Mouse (Mus musculus) stomach, embryonic 16.5 days (tissue): Measurements from ENCODE around the gene Gm10642. TPM values are rescaled to one million over a fixed set of nuclear protein-coding genes. Genes with fewer than 3 reads are reported as not detected.

Experiments
- ATAC-seq: fragments of 200-750 bp; cut with Nextera tagmentation; 2 replicates; pipeline ENCODE4 v1.8.0; 2017; ENCODE audit warnings: moderate number of reproducible peaks, moderate TSS enrichment; ENCODE audit not compliant: insufficient read depth, low FRiP score
- H3K27ac ChIP-seq: fragments of 300-500 bp; sonication (generic); 2 replicates; pipeline ENCODE4 v1.5.1; 2014; ENCODE audit warnings: low read length
- H3K27me3 ChIP-seq: fragments of 300-500 bp; sonication (generic); 2 replicates; pipeline ENCODE4 v1.6.1; 2014; ENCODE audit warnings: low read length, control low read depth, mixed read lengths; ENCODE audit not compliant: control insufficient read depth, insufficient read depth
- H3K36me3 ChIP-seq: fragments of 300-500 bp; sonication (generic); 2 replicates; pipeline ENCODE4 v1.6.1; 2014; ENCODE audit warnings: low read length; ENCODE audit not compliant: control insufficient read depth, insufficient read depth
- H3K4me1 ChIP-seq: fragments of 300-500 bp; sonication (generic); 2 replicates; pipeline ENCODE4 v1.6.1; 2014; ENCODE audit warnings: low read length, control low read depth, mixed read lengths; ENCODE audit not compliant: control insufficient read depth, insufficient read depth
- H3K4me2 ChIP-seq: fragments of 300-500 bp; sonication (generic); 2 replicates; pipeline ENCODE4 v1.6.1; 2014; ENCODE audit warnings: low read depth, low read length, mixed read lengths
- H3K4me3 ChIP-seq: fragments of 300-500 bp; sonication (generic); replicated peaks from 2 replicates; pipeline ENCODE4 v1.5.1; 2014; ENCODE audit warnings: mild to moderate bottlenecking, low read length
- H3K9ac ChIP-seq: fragments of 300-500 bp; sonication (generic); 2 replicates; pipeline ENCODE4 v1.6.1; 2014; ENCODE audit warnings: low read length
- H3K9me3 ChIP-seq: fragments of 300-500 bp; sonication (generic); replicated peaks from 2 replicates; pipeline ENCODE4 v1.6.1; 2016; ENCODE audit warnings: low read length, control low read depth; ENCODE audit not compliant: control insufficient read depth
- WGBS: fragments of 180-500 bp; shearing (Covaris S2); extraction: QIAGEN DNeasy Blood & Tissue Kit; methylation state at CpG from one replicate; pipeline ENCODE4 v1.1.7; 2014; 5-methylcytosine and 5-hydroxymethylcytosine counted together
- polyA plus RNA-seq: library from polyadenylated mRNA; unstranded; fragments of >200 nt; fragmentation: Nextera tagmentation; extraction: Ambion mirVana; gene quantifications from 2 replicates; pipeline ENCODE4 v1.2.1, GENCODE M21; 2015

The Gm10642 gene
- polyA plus RNA-seq, 1 experiment from 2014 or later, result 0.12 TPM

DNA sequence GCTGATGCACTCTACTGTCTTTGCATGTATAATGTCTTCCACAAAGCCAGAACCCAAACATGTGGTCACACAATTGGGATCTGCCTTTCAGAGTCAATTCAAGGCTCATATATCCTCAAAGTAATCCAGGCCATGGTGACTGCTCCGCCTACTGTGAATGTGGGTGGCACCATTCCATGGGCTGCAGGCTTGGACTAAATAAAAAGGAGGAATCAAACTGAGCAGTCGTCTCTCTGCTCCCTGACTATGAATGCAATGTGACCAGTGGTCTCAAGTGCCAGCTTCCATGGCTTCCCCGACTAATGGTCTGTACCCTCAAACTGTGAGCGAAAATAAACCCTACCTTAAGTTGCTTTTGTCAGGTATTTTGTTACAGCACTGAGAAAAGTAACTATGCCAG lies 1.6 kb upstream of the Gm10642 start:
- 77% methylated on average over 4 of the region's 4 CpGs for WGBS
- Histone ChIP-seq H3K27ac (no peak overlapping the region), H3K9ac (no peak overlapping the region), H3K4me3 (no peak overlapping the region; the same call in 1 of the 2 replicates), H3K9me3 (no peaks in the 10 kb centered on the region), H3K36me3 (no peaks in the 10 kb centered on the region), H3K4me1 (peaks cover 17% of the 10 kb centered on the region; the same call in 1 of the 2 replicates), H3K4me2 (peak overlapping the region; percentile 38), H3K27me3 (no peaks in the 10 kb centered on the region)
- no peak for ATAC-seq

GRCm38 (mm10) chr9:70655764-70656129 lies 304 bp upstream of the Gm10642 start:
- peak overlapping the region; percentile 75 for H3K4me2 ChIP-seq
- peak overlapping the region; percentile 88 for H3K4me3 ChIP-seq
- H3K4me1 ChIP-seq, result peaks cover 17% of the 10 kb centered on the region; the same call in 1 of the 2 replicates
- no peaks in the 10 kb centered on the region for H3K27me3 ChIP-seq
- no peak overlapping the region for H3K27ac ChIP-seq
- 30% methylated on average over 2 of the region's 2 CpGs for whole genome bisulfite sequencing
- peak overlapping the region; percentile 95 for H3K9ac ChIP-seq
- no peak for ATAC-seq
- H3K36me3 ChIP-seq, result no peaks in the 10 kb centered on the region
- no peaks in the 10 kb centered on the region for H3K9me3 ChIP-seq

DNA sequence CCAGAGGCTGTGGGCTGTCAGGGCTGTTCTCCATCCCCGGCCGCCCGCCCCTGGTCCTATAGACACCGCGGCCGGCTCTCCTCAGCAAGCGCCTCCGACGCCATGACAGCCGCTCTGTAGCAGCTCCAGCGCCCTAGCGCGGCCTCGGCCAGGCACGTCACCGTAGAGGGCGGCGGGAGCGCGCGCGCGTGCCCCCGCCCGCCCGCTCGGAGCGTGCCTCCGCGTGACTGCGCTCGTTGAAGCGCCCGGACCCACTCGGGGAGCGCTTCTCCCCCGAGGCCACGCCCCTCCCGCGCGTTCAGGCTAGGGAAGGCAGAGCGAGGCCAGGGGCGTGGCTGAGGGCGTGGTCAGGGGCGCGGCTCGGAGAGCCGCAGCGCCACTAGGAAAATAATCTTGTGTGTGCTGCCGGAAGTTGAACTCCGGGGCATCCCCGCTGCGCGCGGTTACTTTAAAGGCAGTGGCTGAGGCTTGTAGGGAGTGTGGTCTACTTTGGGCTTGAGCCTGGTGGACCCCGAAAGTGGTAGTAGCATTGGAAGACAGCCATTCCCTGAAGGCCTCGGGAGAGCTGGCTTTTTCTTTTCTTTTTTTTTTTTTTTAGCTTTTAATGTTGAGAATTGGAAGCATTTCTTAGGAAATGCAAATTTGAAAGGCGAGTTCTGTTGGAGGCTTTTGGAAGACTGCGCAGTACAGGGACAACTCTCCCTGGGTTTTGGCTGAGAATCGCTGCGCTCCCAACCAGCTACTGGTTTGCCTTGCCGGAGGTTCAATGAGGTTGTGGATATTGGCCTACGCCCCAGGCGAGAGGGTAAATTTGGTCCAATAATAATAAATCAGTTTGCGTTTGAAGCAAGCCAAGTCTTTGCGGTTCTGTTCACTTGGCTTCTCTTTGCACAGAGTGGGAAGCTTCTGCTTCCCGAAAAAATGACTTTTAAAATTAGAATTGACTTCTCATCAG lies 1.2 kb downstream of the Gm10642 start, which contains the start of gene Mindy2:
Gene Mindy2 (minus strand): TSS at position 162 of the 955 bp plus-strand sequence.
- ATAC-seq, result peak; percentile 99

DNA sequence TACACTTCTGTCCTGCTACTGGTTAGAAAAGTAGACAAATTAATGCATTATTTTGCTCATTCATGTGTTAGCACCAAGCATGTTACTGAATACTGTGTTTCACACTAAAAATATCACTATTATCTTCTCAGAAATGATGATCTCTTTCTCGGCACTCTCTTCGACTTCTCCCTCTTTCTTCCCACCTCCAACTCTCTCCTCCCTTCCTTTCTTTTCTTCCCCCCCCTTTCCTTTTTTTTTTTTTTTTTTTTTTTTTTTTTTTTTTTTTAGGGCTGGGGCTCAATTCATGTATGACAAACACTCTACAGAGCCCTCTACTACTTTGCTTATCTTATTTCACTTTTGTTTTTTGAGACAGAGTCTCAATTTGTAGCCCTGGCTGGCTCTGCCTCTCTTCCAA lies 2.2 kb downstream of the Gm10642 start:
- H3K36me3 ChIP-seq, result no peaks in the 10 kb centered on the region
- H3K4me3 ChIP-seq, result no peak overlapping the region
- no peaks in the 10 kb centered on the region for H3K9me3 ChIP-seq
- no peak overlapping the region for H3K27ac ChIP-seq
- no peak for ATAC-seq
- H3K4me2 ChIP-seq, result no peak overlapping the region
- H3K27me3 ChIP-seq, result no peaks in the 10 kb centered on the region
- peaks cover 17% of the 10 kb centered on the region; the same call in 1 of the 2 replicates for H3K4me1 ChIP-seq
- WGBS, result 54% methylated on average over 2 of the region's 2 CpGs
- H3K9ac ChIP-seq, result no peak overlapping the region

More for the DNA sequence above, 1.2 kb downstream of the Gm10642 start, which contains the start of gene Mindy2:
- H3K27ac ChIP-seq, result peak within 1 kb of the TSS; percentile 97
- H3K9me3 ChIP-seq, result no peaks in the 10 kb centered on the region
- peak within 1 kb of the TSS; percentile 88 for H3K4me3 ChIP-seq
- H3K4me1 ChIP-seq, result peaks cover 17% of the 10 kb centered on the region; the same call in 1 of the 2 replicates
- H3K36me3 ChIP-seq, result no peaks in the 10 kb centered on the region
- H3K27me3 ChIP-seq, result no peaks in the 10 kb centered on the region
- H3K4me2 ChIP-seq, result peak within 1 kb of the TSS; percentile 75
- WGBS, result under 1% methylated on average over 62 of the region's 67 CpGs
- peak within 1 kb of the TSS; percentile 95 for H3K9ac ChIP-seq

DNA sequence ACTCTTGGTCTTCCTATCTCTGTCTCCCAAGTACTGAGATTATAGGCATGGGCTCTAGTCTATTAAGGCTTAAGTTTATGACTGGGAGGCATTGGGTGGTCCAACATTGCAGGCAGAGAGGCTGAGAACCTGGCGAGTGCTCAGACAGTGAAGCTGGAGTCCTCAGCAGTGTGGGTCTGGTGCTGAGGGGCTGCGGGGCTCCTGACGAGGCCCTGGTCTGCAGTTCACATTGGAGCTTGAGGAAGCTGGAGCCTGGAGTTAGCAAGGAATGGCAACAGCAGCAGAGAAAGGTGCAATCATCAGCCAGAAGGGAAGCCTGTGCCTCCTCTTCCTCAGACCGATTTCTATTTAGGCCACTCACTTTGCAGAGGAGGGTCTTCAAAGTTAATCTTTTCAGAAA lies 8.8 kb downstream of the Gm10642 start:
- H3K9me3 ChIP-seq, result no peaks in the 10 kb centered on the region; the same call in 1 of the 2 replicates
- no peak overlapping the region for H3K27ac ChIP-seq
- H3K4me1 ChIP-seq, result no peaks in the 10 kb centered on the region
- no peak overlapping the region for H3K4me2 ChIP-seq
- H3K4me3 ChIP-seq, result no peak overlapping the region
- H3K27me3 ChIP-seq, result no peaks in the 10 kb centered on the region
- H3K36me3 ChIP-seq, result no peaks in the 10 kb centered on the region
- WGBS, result 76% methylated on average over 4 of the region's 4 CpGs
- H3K9ac ChIP-seq, result no peak overlapping the region
- no peak for ATAC-seq

DNA sequence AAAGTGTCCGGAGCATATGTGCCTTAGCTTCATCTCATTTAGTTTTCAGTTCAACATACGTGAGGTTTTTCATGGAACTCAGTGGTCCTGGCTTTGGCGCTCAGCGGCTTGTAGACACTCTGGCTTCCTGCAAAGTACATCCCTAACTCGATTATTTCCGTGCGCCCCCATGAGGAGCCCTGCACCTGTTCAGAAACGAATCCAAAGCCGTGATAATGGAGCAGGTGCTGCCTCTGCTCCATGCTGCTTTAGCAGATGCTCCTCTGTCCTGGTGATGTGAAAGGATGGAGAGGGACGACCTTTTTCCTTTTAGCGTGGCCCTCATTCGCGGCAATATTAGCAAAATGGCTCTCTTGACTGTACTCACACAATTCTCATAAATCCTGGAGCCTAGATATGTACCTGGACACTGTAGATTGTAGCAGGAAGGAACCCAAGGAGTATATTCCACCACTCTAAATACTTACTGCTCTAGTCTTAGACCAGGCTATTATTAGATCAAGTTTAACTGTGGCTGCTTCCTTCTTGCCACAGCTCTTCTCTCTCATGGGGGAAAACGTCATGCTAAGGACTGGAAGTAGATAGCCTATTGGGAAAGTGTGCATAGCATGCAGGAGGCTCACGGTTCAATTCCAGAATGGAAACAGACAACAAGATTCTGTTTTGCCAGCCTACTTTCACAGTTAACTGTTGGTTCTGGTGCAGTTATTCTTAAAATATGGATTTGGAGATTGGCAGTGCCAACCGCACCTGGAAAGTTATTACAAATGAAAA lies 9.5 kb downstream of the Gm10642 start:
- 74% methylated on average over 16 of the region's 16 CpGs for WGBS
- Histone ChIP-seq H3K36me3 (no peaks in the 10 kb centered on the region), H3K4me1 (no peaks in the 10 kb centered on the region), H3K27me3 (no peaks in the 10 kb centered on the region), H3K4me2 (no peak overlapping the region), H3K9me3 (no peaks in the 10 kb centered on the region; the same call in 1 of the 2 replicates), H3K27ac (no peak overlapping the region), H3K9ac (no peak overlapping the region), H3K4me3 (no peak overlapping the region)
- ATAC-seq, result no peak

DNA sequence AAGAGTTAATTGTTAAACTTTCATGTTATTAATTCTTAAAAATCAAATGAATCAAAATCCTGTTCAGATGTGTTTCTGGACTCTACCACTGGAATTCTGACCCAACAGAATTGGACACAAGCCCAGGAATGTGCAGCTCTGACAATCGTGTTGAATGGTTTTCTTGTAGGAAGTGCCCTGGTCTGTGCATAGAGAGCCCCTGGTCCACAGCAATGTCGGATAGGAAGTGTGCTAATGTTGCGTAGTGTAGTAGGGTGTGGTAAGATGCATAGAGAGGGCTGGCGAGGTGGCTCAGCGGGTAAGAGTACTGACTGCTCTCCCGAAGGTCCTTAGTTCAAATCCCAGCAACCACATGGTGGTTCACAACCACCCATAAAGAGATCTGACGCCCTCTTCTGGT lies 10.8 kb downstream of the Gm10642 start:
- no peaks in the 10 kb centered on the region; the same call in 1 of the 2 replicates for H3K9me3 ChIP-seq
- no peak overlapping the region for H3K9ac ChIP-seq
- H3K4me2 ChIP-seq, result no peak overlapping the region
- 61% methylated on average over 7 of the region's 7 CpGs for WGBS
- no peaks in the 10 kb centered on the region for H3K27me3 ChIP-seq
- H3K4me1 ChIP-seq, result peaks cover 2% of the 10 kb centered on the region
- no peak for ATAC-seq
- no peak overlapping the region for H3K27ac ChIP-seq
- H3K4me3 ChIP-seq, result no peak overlapping the region
- H3K36me3 ChIP-seq, result no peaks in the 10 kb centered on the region

DNA sequence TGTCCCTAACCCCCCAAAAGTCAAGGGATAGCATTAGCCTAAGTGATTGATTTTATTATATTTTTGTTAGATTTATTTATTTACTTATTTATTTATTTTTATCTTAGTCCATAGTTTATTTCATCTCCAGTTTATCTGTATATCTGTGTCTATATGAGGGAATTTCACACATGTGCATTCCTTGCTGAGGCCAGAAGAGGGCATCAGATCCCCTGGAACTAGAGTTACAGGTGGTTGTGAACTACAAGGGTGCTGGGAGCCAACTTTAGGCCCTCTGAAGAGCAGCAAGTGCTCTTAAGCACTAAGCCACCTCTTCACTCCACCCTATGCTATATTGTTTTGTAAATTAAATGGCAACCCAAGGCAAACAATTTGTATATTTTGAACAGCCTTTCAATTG lies 12.0 kb downstream of the Gm10642 start:
- no peak overlapping the region for H3K4me2 ChIP-seq
- no peak for ATAC-seq
- H3K27ac ChIP-seq, result no peak overlapping the region
- H3K4me1 ChIP-seq, result peaks cover 5% of the 10 kb centered on the region
- no peak overlapping the region for H3K4me3 ChIP-seq
- H3K36me3 ChIP-seq, result no peaks in the 10 kb centered on the region
- no peaks in the 10 kb centered on the region for H3K27me3 ChIP-seq
- H3K9ac ChIP-seq, result no peak overlapping the region
- H3K9me3 ChIP-seq, result no peaks in the 10 kb centered on the region; the same call in 1 of the 2 replicates

DNA sequence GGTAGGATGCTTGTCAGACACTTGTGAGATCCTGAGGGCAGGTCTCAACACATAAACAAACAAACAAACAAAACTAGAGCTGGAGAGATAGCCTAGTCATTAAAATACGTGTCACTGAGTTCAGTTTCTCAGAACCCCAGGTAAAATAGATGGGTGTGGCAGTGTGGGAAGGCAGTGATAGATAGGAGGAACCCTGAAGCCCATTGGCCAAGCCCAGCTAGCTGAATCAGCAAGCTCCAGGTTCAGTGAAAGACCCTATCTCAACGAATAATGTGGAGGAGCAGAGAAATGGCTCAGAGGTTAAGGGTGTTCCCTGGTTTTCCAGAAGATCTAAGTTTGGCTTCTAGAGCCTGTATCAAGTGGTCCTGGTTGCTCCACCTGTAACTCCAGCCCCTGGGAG lies 13.1 kb downstream of the Gm10642 start:
- no peak overlapping the region for H3K4me3 ChIP-seq
- WGBS, result 54% methylated on average over 2 of the region's 2 CpGs
- H3K9ac ChIP-seq, result no peak overlapping the region
- no peak for ATAC-seq
- H3K27ac ChIP-seq, result no peak overlapping the region
- H3K9me3 ChIP-seq, result no peaks in the 10 kb centered on the region; the same call in 1 of the 2 replicates
- no peaks in the 10 kb centered on the region for H3K36me3 ChIP-seq
- H3K4me2 ChIP-seq, result no peak overlapping the region
- peaks cover 5% of the 10 kb centered on the region for H3K4me1 ChIP-seq
- no peaks in the 10 kb centered on the region for H3K27me3 ChIP-seq
